ENCODE assay signal across 26 mouse cellular contexts in the genomic region with DNA sequence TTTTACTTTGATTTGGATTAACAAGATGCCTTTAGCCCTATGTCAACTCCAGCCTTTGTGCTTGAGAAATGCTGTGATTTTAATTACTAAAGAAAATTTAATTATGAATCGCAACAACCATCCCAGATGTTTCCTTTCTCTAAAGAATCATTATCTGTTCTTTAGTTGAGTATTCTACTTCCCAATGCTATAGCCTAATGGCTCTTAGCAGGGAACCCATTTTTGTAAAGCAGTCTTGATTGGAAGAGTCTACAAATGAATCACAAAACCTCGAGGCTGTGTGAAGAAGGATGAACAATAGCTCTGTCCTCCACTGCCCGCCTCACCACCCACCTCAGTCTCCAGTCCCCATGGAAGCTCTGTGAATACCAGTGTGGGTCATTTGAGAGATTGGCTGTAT. TPM values are rescaled to one million over a fixed set of nuclear protein-coding genes. Genes with fewer than 3 reads are reported as not detected.
A peak's percentile ranks its signal among the peaks of the same experiment; 100 is the strongest.
DNase-seq lines count a peak whose midpoint lies in the region; ATAC-seq and TF ChIP-seq lines count a peak whose summit lies in the region.
"Had no signal": no experiment of that assay in that cellular context is flagged by ENCODE, and none has a peak within 500 bp of the region (broad histone marks: within the 10 kb centered on the region; RNA-seq: fewer than 3 reads in every experiment).

No protein-coding gene starts in this region.

- H3K36me3 ChIP-seq in midbrain, embryonic 11.5 days (ENCODE audit: control insufficient read depth, insufficient read depth, low read length): no peaks in the 10 kb centered on the region
- H3K36me3 ChIP-seq in midbrain, embryonic 16.5 days (ENCODE audit: control insufficient read depth, insufficient read depth, low read length): no peaks in the 10 kb centered on the region
- H3K36me3 ChIP-seq in ES-Bruce4 (ENCODE audit: control insufficient read depth, insufficient read depth, low read length, poor library complexity, severe bottlenecking) (no peaks in the 10 kb centered on the region; the same call in 1 of the 2 replicates), ES-E14 (ENCODE audit: control insufficient read depth, insufficient read depth, low read length, poor library complexity, severe bottlenecking) (no peaks in the 10 kb centered on the region)

- in situ Hi-C loops in ES-E14 (cut with MboI; ENCODE audit: low sequenced_read_pairs in 2 of 2, unreplicated experiment in 2 of 2): no loop called here

- H3K4me1 ChIP-seq in midbrain, embryonic 11.5 days (ENCODE audit: control insufficient read depth, insufficient read depth, low read length): no peaks in the 10 kb centered on the region
- H3K4me1 ChIP-seq in midbrain, embryonic 16.5 days (ENCODE audit: control insufficient read depth, insufficient read depth, low read length): no peaks in the 10 kb centered on the region
- H3K4me1 ChIP-seq in ES-Bruce4 (ENCODE audit: control insufficient read depth, insufficient read depth, low read length) (no peaks in the 10 kb centered on the region), ES-E14 (ENCODE audit: control insufficient read depth in 2 of 2, insufficient read depth in 2 of 2, low read length in 2 of 2, poor library complexity in 1 of 2) (no peaks in the 10 kb centered on the region)

- 0 out of 2 replicates have a peak, but pooled peaks have one; percentile 45 for TF ChIP-seq EP300 in ES-Bruce4 (IDR thresholded peaks at IDR 0.05; ENCODE audit: insufficient read depth, low read depth, low read length)

- WGBS in midbrain, embryonic 11.5 days: 64% methylated on average over 3 of the region's 3 CpGs
- 52% methylated on average over 3 of the region's 3 CpGs for WGBS in midbrain, embryonic 16.5 days

- H3K27me3 ChIP-seq in midbrain, embryonic 11.5 days (ENCODE audit: control insufficient read depth, insufficient read depth, low read length): no peaks in the 10 kb centered on the region
- H3K27me3 ChIP-seq in midbrain, embryonic 16.5 days (ENCODE audit: control insufficient read depth, insufficient read depth, low read depth, low read length): no peaks in the 10 kb centered on the region
- no peaks in the 10 kb centered on the region for H3K27me3 ChIP-seq in ES-Bruce4 (ENCODE audit: control insufficient read depth, insufficient read depth, low read length, poor library complexity, severe bottlenecking)
- H3K27me3 ChIP-seq: CH12.LX, Patski had no signal

- no peak for TF ChIP-seq POLR2A in ES-Bruce4 (IDR thresholded peaks at IDR 0.05; ENCODE audit: insufficient read depth, low read length)

- H3K27ac ChIP-seq in midbrain, embryonic 11.5 days (ENCODE audit: low read depth, low read length): no peak overlapping the region
- no peak overlapping the region for H3K27ac ChIP-seq in midbrain, embryonic 16.5 days (ENCODE audit: low read length)
- H3K27ac ChIP-seq in ES-Bruce4 (ENCODE audit: insufficient read depth, low read length) (no peak overlapping the region), ES-E14 (ENCODE audit: insufficient read depth, low read depth, low read length, poor library complexity, severe bottlenecking) (no peak overlapping the region)

- H3K9me3 ChIP-seq in midbrain, embryonic 11.5 days (ENCODE audit: control insufficient read depth, low read length): no peaks in the 10 kb centered on the region
- no peaks in the 10 kb centered on the region for H3K9me3 ChIP-seq in midbrain, embryonic 16.5 days (replicated peaks; ENCODE audit: control insufficient read depth, low read length, poor library complexity, severe bottlenecking)
- peaks cover 4% of the 10 kb centered on the region; the same call in 1 of the 2 replicates for H3K9me3 ChIP-seq in ES-Bruce4 (replicated peaks; ENCODE audit: control insufficient read depth, insufficient read depth, low read length, poor library complexity, severe bottlenecking)
- no peaks in the 10 kb centered on the region for H3K9me3 ChIP-seq in ES-E14 (ENCODE audit: control insufficient read depth, insufficient read depth, low read depth, low read length)
- H3K9me3 ChIP-seq: G1E had no signal

- DNase-seq in midbrain, embryonic 11.5 days (ENCODE audit: low spot score, missing footprints): peak; percentile 44
- peak; percentile 29 for DNase-seq in ES-CJ7 (ENCODE audit: low read depth, low spot score)
- DNase-seq in ES-E14 (ENCODE audit: low read depth, low spot score): no peak
- DNase-seq in kidney, postnatal 10 days: no peak
- DNase-seq in adrenal gland, adult 18-20 months (ENCODE audit: low spot score in 2 of 2): no peak
- DNase-seq: adrenal gland, adult 2 months; adrenal gland, adult 8-10 months; adrenal gland, postnatal 10 days; adrenal gland, postnatal 14 days; adrenal gland, postnatal 25 days; adrenal gland, postnatal 36 days; B cell, adult 2 months; cerebellum, adult 11 months; cerebellum, adult 11-12 months; cerebellum, adult 18-20 months; cerebellum, adult 2 months; cerebellum, adult 8-10 months; cerebellum, adult 9-10 months had no signal

- no peak for ATAC-seq in midbrain, embryonic 11.5 days (ENCODE audit: low FRiP score)
- ATAC-seq in midbrain, embryonic 16.5 days: no peak
- no peak for ATAC-seq in frontal cortex, adult (ENCODE audit: low TSS enrichment)
- ATAC-seq: activated CD4-positive, CD25-positive, alpha-beta regulatory T cell, adult 4 months; CD4-positive, CD25-positive, alpha-beta regulatory T cell, adult 4 months; Patski had no signal

- no peak overlapping the region for H3K4me2 ChIP-seq in midbrain, embryonic 11.5 days
- H3K4me2 ChIP-seq in midbrain, embryonic 16.5 days (ENCODE audit: low read length): no peak overlapping the region

- H3K4me3 ChIP-seq in midbrain, embryonic 11.5 days (ENCODE audit: low read depth, low read length): no peak overlapping the region
- H3K4me3 ChIP-seq in midbrain, embryonic 16.5 days (ENCODE audit: low read depth, low read length): no peak overlapping the region
- H3K4me3 ChIP-seq in ES-Bruce4 (ENCODE audit: low read depth, low read length) (no peak overlapping the region), ES-E14 (ENCODE audit: insufficient read depth in 1 of 2, low read depth in 1 of 2, low read length in 2 of 2, poor library complexity in 1 of 2, severe bottlenecking in 1 of 2) (no peak overlapping the region)

- no peak for TF ChIP-seq CTCF in ES-Bruce4 (IDR thresholded peaks at IDR 0.05; ENCODE audit: low read depth, low read length)

- no peak overlapping the region for H3K9ac ChIP-seq in midbrain, embryonic 11.5 days (ENCODE audit: low read length)
- H3K9ac ChIP-seq in midbrain, embryonic 16.5 days (ENCODE audit: low read depth, low read length): no peak overlapping the region
- H3K9ac ChIP-seq in ES-Bruce4 (ENCODE audit: low read depth, poor library complexity, severe bottlenecking) (no peak overlapping the region), ES-E14 (ENCODE audit: insufficient read depth, low read depth, low read length, poor library complexity, severe bottlenecking) (no peak overlapping the region)

TF ChIP-seq in ES-E14, 5 proteins besides CTCF, POLR2A, EP300 and RAD21:
- TF ChIP-seq ZC3H11A (IDR thresholded peaks at IDR 0.05; ENCODE audit: borderline replicate concordance, low read depth, low read length) (no peak), ZNF384 (IDR thresholded peaks at IDR 0.05; ENCODE audit: low read depth, low read length) (no peak), CHD2 (IDR thresholded peaks at IDR 0.05; ENCODE audit: low read depth, low read length) (0 out of 2 replicates have a peak, but pooled peaks have one; percentile 22), HCFC1 (IDR thresholded peaks at IDR 0.05; ENCODE audit: borderline replicate concordance, insufficient read depth, low read length) (no peak)
TF ChIP-seq in ES-E14: peak in this region for 1.

RNA-seq across cellular contexts. Expression of gene Lyst, which starts 57.1 kb away (rescaled TPM):
- 1.8 and 2.5 TPM in 2 replicates for polyA plus RNA-seq in midbrain, embryonic 11.5 days (2014; fragmentation: Nextera tagmentation; extraction: Ambion mirVana)
- 3.9 and 4.5 TPM in 2 replicates for polyA plus RNA-seq in midbrain, embryonic 16.5 days (2015; fragmentation: Nextera tagmentation; extraction: Ambion mirVana)
- 8.2 and 9.8 TPM in 2 replicates for polyA plus RNA-seq in ES-Bruce4 (2011; ENCODE audit: insufficient read depth, insufficient read length, low read depth, missing spikeins)
- total RNA-seq in ES-E14 (2012; rRNA removed): 7.4 and 11.7 TPM in 2 replicates
- total RNA-seq in adrenal gland, adult 18-20 months (2021): 10 to 100 TPM; 18.0 to 22.6 TPM

Comparison
In these comparisons a context has a peak if more than half of its experiments do, and no peak if none do; other contexts are left out.
1. DNase-seq: peak in midbrain, embryonic 11.5 days (single experiment) and ES-CJ7 (single experiment); none in ES-E14 (single experiment), kidney, postnatal 10 days (single experiment) and adrenal gland, adult 18-20 months (0 of 2).